Mouse (Mus musculus) bone marrow, adult 2 months (tissue): ENCODE data around the gene Prdm16. TPM values are rescaled to one million over a fixed set of nuclear protein-coding genes. Genes with fewer than 3 reads are reported as not detected.
A peak's percentile ranks its signal among the peaks of the same experiment; 100 is the strongest.

Experiments
- H3K27ac ChIP-seq: fragments of 200-500 bp; 2 replicates; pipeline ENCODE4 v1.5.1; 2012; ENCODE audit warnings: low read depth, mild to moderate bottlenecking, control low read depth, inconsistent platforms, low read length; ENCODE audit not compliant: control insufficient read depth, poor library complexity, insufficient read depth
- H3K4me1 ChIP-seq: fragments of 200-500 bp; 2 replicates; pipeline ENCODE4 v1.6.1; 2011; ENCODE audit warnings: low read length; ENCODE audit not compliant: control insufficient read depth, insufficient read depth
- H3K4me3 ChIP-seq: fragments of 200-500 bp; replicated peaks from 2 replicates; pipeline ENCODE3; 2011; ENCODE audit warnings: mild to moderate bottlenecking, low read depth, low read length, control low read depth; ENCODE audit not compliant: control insufficient read depth
- CTCF ChIP-seq: fragments of 200-500 bp; IDR thresholded peaks from 2 replicates; pipeline ENCODE4 v1.5.1; 2011; ENCODE audit warnings: low read length, control low read depth; ENCODE audit not compliant: control insufficient read depth, insufficient read depth
- POLR2A ChIP-seq: fragments of 200-500 bp; IDR thresholded peaks from 2 replicates; pipeline ENCODE4 v1.6.1; 2011; ENCODE audit warnings: low read depth, mild to moderate bottlenecking, control low read depth, low read length, borderline replicate concordance; ENCODE audit not compliant: control insufficient read depth
- WGBS: fragments of 180-500 bp; shearing (Covaris S2); methylation state at CpG from one replicate; pipeline ENCODE4 v1.1.7; 2018; 5-methylcytosine and 5-hydroxymethylcytosine counted together
- polyA plus RNA-seq: library from polyadenylated mRNA; stranded (reverse); fragments of >200 nt; gene quantifications from 2 replicates; pipeline ENCODE4 v1.2.4, GENCODE M21; 2011; ENCODE audit warnings: low replicate concordance; ENCODE audit not compliant: missing spikeins, insufficient read depth, insufficient read length

The Prdm16 gene
- polyA plus RNA-seq: 0.54 and 0.70 TPM in 2 replicates

GRCm38 (mm10) chr4:154636721-154637311 is at the start of gene Prdm16:
Prdm16 (minus strand) TSS chr4:154636873.
- no peaks in the 10 kb centered on the region for H3K4me1 ChIP-seq
- under 1% methylated on average over 47 of the region's 47 CpGs for WGBS
- no peak within 1 kb of the TSS for H3K4me3 ChIP-seq
- TF ChIP-seq CTCF (no peak), POLR2A (no peak)
- H3K27ac ChIP-seq: no peak within 1 kb of the TSS; the same call in 1 of the 2 replicates

- WGBS: 67% methylated on average over 5 of the region's 5 CpGs
- Histone ChIP-seq H3K4me3 (no peak overlapping the region), H3K27ac (no peak overlapping the region), H3K4me1 (no peaks in the 10 kb centered on the region)
- TF ChIP-seq POLR2A: no peak
These were observed 46.5 kb upstream of the Prdm16 start for GRCm38 (mm10) chr4:154683068-154683752.

GRCm38 (mm10) chr4:154682311-154682710 is 45.6 kb upstream of the Prdm16 start:
- WGBS: 71% methylated on average over 14 of the region's 14 CpGs
- H3K27ac ChIP-seq: no peak overlapping the region
- TF ChIP-seq POLR2A: no peak
- no peak for TF ChIP-seq CTCF
- H3K4me3 ChIP-seq: no peak overlapping the region
- H3K4me1 ChIP-seq: no peaks in the 10 kb centered on the region

GRCm38 (mm10) chr4:154675441-154676000 is 38.8 kb upstream of the Prdm16 start:
- 55% methylated on average over 10 of the region's 10 CpGs for WGBS

GRCm38 (mm10) chr4:154674966-154675365 is 38.3 kb upstream of the Prdm16 start:
- 49% methylated on average over 15 of the region's 15 CpGs for WGBS
- no peak overlapping the region for H3K4me3 ChIP-seq
- no peak overlapping the region for H3K27ac ChIP-seq
- no peaks in the 10 kb centered on the region for H3K4me1 ChIP-seq
- TF ChIP-seq POLR2A: no peak
- no peak for TF ChIP-seq CTCF

More at GRCm38 (mm10) chr4:154675441-154676000, 38.8 kb upstream of the Prdm16 start:
- no peak overlapping the region for H3K4me3 ChIP-seq
- H3K4me1 ChIP-seq: no peaks in the 10 kb centered on the region
- H3K27ac ChIP-seq: no peak overlapping the region
- no peak for TF ChIP-seq POLR2A
- no peak for TF ChIP-seq CTCF

- 4% methylated on average over 12 of the region's 12 CpGs for WGBS
- Histone ChIP-seq H3K4me3 (no peak overlapping the region), H3K27ac (no peak overlapping the region), H3K4me1 (no peaks in the 10 kb centered on the region)
- TF ChIP-seq POLR2A: no peak
- TF ChIP-seq CTCF: peak; percentile 42
These were observed 37.9 kb upstream of the Prdm16 start for GRCm38 (mm10) chr4:154674541-154674940.

GRCm38 (mm10) chr4:154673986-154674385 is 37.3 kb upstream of the Prdm16 start:
- Histone ChIP-seq H3K4me1 (no peaks in the 10 kb centered on the region), H3K4me3 (no peak overlapping the region), H3K27ac (no peak overlapping the region)
- WGBS: 79% methylated on average over 4 of the region's 4 CpGs
- no peak for TF ChIP-seq POLR2A
- no peak for TF ChIP-seq CTCF

GRCm38 (mm10) chr4:154672027-154672426 is 35.4 kb upstream of the Prdm16 start:
- Histone ChIP-seq H3K27ac (no peak overlapping the region), H3K4me1 (no peaks in the 10 kb centered on the region), H3K4me3 (no peak overlapping the region)
- WGBS: 68% methylated on average over 1 of the region's 1 CpGs
- TF ChIP-seq CTCF: no peak
- TF ChIP-seq POLR2A: no peak
